Mouse (Mus musculus) ES-Bruce4 (cell line): ENCODE measurements around the gene Trim71.

Source experiments
- CTCF ChIP-seq: IDR thresholded peaks from one replicate; pipeline ENCODE4 v1.8.1; 2011; ENCODE audit warnings: low read depth, low read length
- EP300 ChIP-seq: IDR thresholded peaks from 2 replicates; pipeline ENCODE4 v1.6.1; 2011; ENCODE audit warnings: low read depth, low read length; ENCODE audit not compliant: insufficient read depth
- POLR2A ChIP-seq: IDR thresholded peaks from one replicate; pipeline ENCODE4 v1.8.1; 2011; ENCODE audit warnings: low read length; ENCODE audit not compliant: insufficient read depth

GRCm38 (mm10) chr9:114504816-114505215 lies 59.4 kb downstream of the Trim71 start, which contains the start of gene Ccr4:
- TF ChIP-seq CTCF, result no peak
- TF ChIP-seq POLR2A, result no peak
- no peak for TF ChIP-seq EP300
